Mouse (Mus musculus) CH12.LX (cell line): ENCODE results near the gene Gria4. TPM values are rescaled to one million over a fixed set of nuclear protein-coding genes. Genes with fewer than 3 reads are reported as not detected.

Experiments
- DNase-seq: peaks from one replicate; pipeline ENCODE4 v3.0.0-alpha.2; 2013; ENCODE audit errors: extremely low read depth
- H3K27ac ChIP-seq: 2 replicates; pipeline ENCODE4 v1.5.1; 2012; ENCODE audit warnings: low read depth, mild to moderate bottlenecking, control low read depth, moderate library complexity; ENCODE audit not compliant: insufficient read depth
- H3K27me3 ChIP-seq: replicated peaks from 2 replicates; pipeline ENCODE3; 2012; ENCODE audit warnings: inconsistent platforms
- H3K36me3 ChIP-seq, 2 experiments: replicated peaks in 1 of 2; 2 replicates each; pipeline versions ENCODE3 to v1.6.1; 2012; ENCODE audit warnings: inconsistent platforms in 1 of 2, low read length in 1 of 2, mild to moderate bottlenecking in 1 of 2, mixed read lengths in 1 of 2, moderate library complexity in 1 of 2; ENCODE audit not compliant: control insufficient read depth in 1 of 2, insufficient read depth in 1 of 2
- H3K4me1 ChIP-seq, 2 experiments: 2 replicates each; pipeline ENCODE4 v1.6.1; 2012; ENCODE audit warnings: inconsistent platforms in 1 of 2, moderate library complexity in 1 of 2; ENCODE audit not compliant: insufficient read depth in 2 of 2, control insufficient read depth in 1 of 2
- H3K4me2 ChIP-seq: 2 replicates; pipeline ENCODE4 v1.6.1; 2012; ENCODE audit warnings: low read depth, mild to moderate bottlenecking, control low read depth; ENCODE audit not compliant: poor library complexity, insufficient read depth, severe bottlenecking
- H3K4me3 ChIP-seq, 3 experiments: fragments of 150-350 bp in 1 of 3; sonication (generic) in 1 of 3; replicated peaks in 1 of 3; 2 replicates each; pipeline versions ENCODE3 to v1.5.1; 2011 to 2012; ENCODE audit warnings: low read depth in 2 of 3, low read length in 2 of 3, mild to moderate bottlenecking in 2 of 3, moderate library complexity in 2 of 3, control low read depth in 1 of 3, improper control_type of control experiment in 1 of 3, inconsistent platforms in 1 of 3, mixed read lengths in 1 of 3; ENCODE audit not compliant: poor library complexity in 1 of 3
- H3K79me2 ChIP-seq: replicated peaks from 2 replicates; pipeline ENCODE4 v1.6.1; 2012; ENCODE audit warnings: mild to moderate bottlenecking, moderate library complexity; ENCODE audit not compliant: control insufficient read depth, poor library complexity, insufficient read depth, severe bottlenecking; ENCODE audit errors: extremely low read depth
- H3K9ac ChIP-seq: 2 replicates; pipeline ENCODE4 v1.6.1; 2012; ENCODE audit warnings: low read depth, mild to moderate bottlenecking, control low read depth, moderate library complexity; ENCODE audit not compliant: insufficient read depth
- H3K9me3 ChIP-seq: replicated peaks from 2 replicates; pipeline ENCODE3; 2012; ENCODE audit warnings: low read length, inconsistent platforms, mixed read lengths
- CHD2 ChIP-seq: IDR thresholded peaks from 2 replicates; pipeline ENCODE4 v1.6.1; 2011; ENCODE audit warnings: low read length, improper control_type of control experiment
- CTCF ChIP-seq, 2 experiments: IDR thresholded peaks in 1 of 2; conservative IDR thresholded peaks in 1 of 2; 2 replicates each; pipeline ENCODE4 v1.5.1; 2011 to 2012; ENCODE audit warnings: low read depth in 2 of 2, low read length in 2 of 2, improper control_type of control experiment in 1 of 2, inconsistent platforms in 1 of 2, mild to moderate bottlenecking in 1 of 2, moderate library complexity in 1 of 2
- ETS1 ChIP-seq: conservative IDR thresholded peaks from 2 replicates; pipeline ENCODE4 v1.6.1; 2012; ENCODE audit warnings: low read depth, mild to moderate bottlenecking, inconsistent platforms, low read length, improper control_type of control experiment, moderate library complexity
- GABPA ChIP-seq: IDR thresholded peaks from 2 replicates; pipeline ENCODE4 v1.6.1; 2012; ENCODE audit warnings: low read depth, low read length, improper control_type of control experiment, inconsistent platforms; ENCODE audit not compliant: insufficient replicate concordance
- KAT2A ChIP-seq: IDR thresholded peaks from 2 replicates; pipeline ENCODE4 v1.6.1; 2012; ENCODE audit warnings: low read length, improper control_type of control experiment, inconsistent platforms; ENCODE audit not compliant: insufficient replicate concordance
- MAFK ChIP-seq: IDR thresholded peaks from 2 replicates; pipeline ENCODE4 v1.6.1; 2011; ENCODE audit warnings: low read length, improper control_type of control experiment; ENCODE audit not compliant: insufficient replicate concordance
- MEF2A ChIP-seq: IDR thresholded peaks from 2 replicates; pipeline ENCODE4 v1.6.1; 2014; ENCODE audit warnings: low read depth, mild to moderate bottlenecking, inconsistent platforms, low read length, improper control_type of control experiment, borderline replicate concordance
- PAX5 ChIP-seq: IDR thresholded peaks from 2 replicates; pipeline ENCODE4 v1.6.1; 2012; ENCODE audit warnings: low read length, inconsistent platforms, mixed read lengths
- POLR2A ChIP-seq: IDR thresholded peaks from 2 replicates; pipeline ENCODE4 v1.6.1; 2011; ENCODE audit warnings: low read depth, mild to moderate bottlenecking, improper control_type of control experiment, low read length
- SMC3 ChIP-seq: IDR thresholded peaks from 2 replicates; pipeline ENCODE4 v1.6.1; 2011; ENCODE audit warnings: low read depth, low read length, improper control_type of control experiment
- UBTF ChIP-seq: IDR thresholded peaks from 2 replicates; pipeline ENCODE4 v1.6.1; 2012; ENCODE audit warnings: low read depth, mild to moderate bottlenecking, inconsistent platforms, low read length, improper control_type of control experiment, moderate library complexity
- USF2 ChIP-seq: conservative IDR thresholded peaks from 2 replicates; pipeline ENCODE4 v1.6.1; 2011; ENCODE audit warnings: low read depth, low read length, improper control_type of control experiment
- ZC3H11A ChIP-seq: IDR thresholded peaks from 2 replicates; pipeline ENCODE4 v1.6.1; 2012; ENCODE audit warnings: low read depth, mild to moderate bottlenecking, inconsistent platforms, low read length, improper control_type of control experiment
- ZKSCAN1 ChIP-seq: IDR thresholded peaks from 2 replicates; pipeline ENCODE4 v1.6.1; 2012; ENCODE audit warnings: low read depth, inconsistent platforms, low read length, improper control_type of control experiment, borderline replicate concordance
- dilution Hi-C: fragments of 300-500 bp; cut with MboI; formaldehyde crosslinking; loops from 2 replicates; pipeline ENCODE4 v1.14.3; 2020; ENCODE audit warnings: low sequenced_read_pairs; ENCODE audit not compliant: extremely low pct_unique_long_range_greater_than_20kb, extremely low pct_ligation_motif_present
- in situ Hi-C: fragments of 300-500 bp; cut with MboI; formaldehyde crosslinking; loops from 3 replicates; pipeline ENCODE4 v1.14.3; 2019; ENCODE audit warnings: low sequenced_read_pairs, low pct_ligation_motif_present, low pct_unique_long_range_greater_than_20kb, mixed read lengths
- polyA plus RNA-seq: library from polyadenylated mRNA; unstranded; fragments of >175 nt; gene quantifications from 2 replicates; pipeline ENCODE4 v1.2.1, GENCODE M21; 2012; ENCODE audit warnings: low read depth; ENCODE audit not compliant: insufficient read length
- total RNA-seq, 2 experiments: library from RNA; depleted of rRNA; stranded (reverse); fragments of 300-350 nt in 1 of 2; fragments of >200 nt in 1 of 2; gene quantifications; 2 replicates each; pipeline ENCODE4 v1.2.3; 2012 to 2014

The Gria4 gene
- total and polyA plus RNA-seq, 3 experiments = not detected

DNA sequence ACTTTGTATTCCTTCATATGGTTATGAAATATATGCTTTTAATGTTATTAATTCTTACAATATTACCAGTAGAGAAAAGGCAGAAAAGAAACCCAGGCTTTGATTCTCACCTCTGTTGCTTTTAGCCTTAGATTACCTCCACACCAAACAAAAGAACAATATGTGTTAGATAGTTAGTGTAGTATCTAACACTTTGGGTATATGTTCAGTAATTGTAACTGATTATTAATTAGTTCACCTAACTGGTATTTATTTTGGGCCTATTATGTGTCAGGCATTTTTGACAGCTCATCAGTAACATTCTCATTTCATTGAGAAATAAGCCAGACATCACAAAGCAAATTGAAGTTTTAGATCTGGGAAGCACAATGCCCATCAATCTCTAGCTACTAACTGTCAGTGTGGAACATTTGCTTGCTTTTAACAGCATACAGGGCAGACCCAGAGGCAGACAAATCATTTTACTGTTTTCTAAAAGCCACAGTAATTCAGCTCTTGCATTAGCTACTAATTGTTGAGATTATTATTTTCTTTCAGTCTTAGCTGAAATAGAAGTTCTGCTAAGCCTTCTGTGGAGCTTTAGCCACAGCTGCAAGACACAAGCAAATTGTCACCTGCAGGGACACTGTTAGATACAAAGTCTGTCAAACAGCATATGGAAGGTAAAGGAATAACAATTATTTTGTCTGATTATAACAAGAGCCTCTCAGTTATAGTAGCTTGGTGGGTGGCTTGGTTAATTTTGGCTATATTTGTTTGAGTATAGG is 282.1 kb downstream of the Gria4 start:
- no peaks in the 10 kb centered on the region for H3K36me3 ChIP-seq
- no peaks in the 10 kb centered on the region for H3K9me3 ChIP-seq
- H3K79me2 ChIP-seq = no peaks in the 10 kb centered on the region
- no peaks in the 10 kb centered on the region for H3K27me3 ChIP-seq
- no peak overlapping the region for H3K9ac ChIP-seq
- H3K27ac ChIP-seq = no peak overlapping the region
- DNase-seq = no peak
- TF ChIP-seq UBTF = no peak
- TF ChIP-seq KAT2A = no peak
- TF ChIP-seq CHD2 = no peak
- TF ChIP-seq CTCF (conservative IDR thresholded peaks at IDR 0.05 in 1 of 2, IDR thresholded peaks at IDR 0.05 in 1 of 2; ENCODE audit: low read depth in 2 of 2, low read length in 2 of 2) = no peak
- TF ChIP-seq PAX5 = no peak
- no peak for TF ChIP-seq SMC3
- TF ChIP-seq ETS1 = no peak
- no peak for TF ChIP-seq ZC3H11A
- TF ChIP-seq MAFK = no peak
- TF ChIP-seq GABPA = no peak
- no peak for TF ChIP-seq USF2
- no peak for TF ChIP-seq MEF2A
- no peak overlapping the region for H3K4me3 ChIP-seq
- in situ Hi-C loops (no loop called here), dilution Hi-C loops (no loop called here)
- H3K4me2 ChIP-seq = no peak overlapping the region
- H3K4me1 ChIP-seq = no peaks in the 10 kb centered on the region

DNA sequence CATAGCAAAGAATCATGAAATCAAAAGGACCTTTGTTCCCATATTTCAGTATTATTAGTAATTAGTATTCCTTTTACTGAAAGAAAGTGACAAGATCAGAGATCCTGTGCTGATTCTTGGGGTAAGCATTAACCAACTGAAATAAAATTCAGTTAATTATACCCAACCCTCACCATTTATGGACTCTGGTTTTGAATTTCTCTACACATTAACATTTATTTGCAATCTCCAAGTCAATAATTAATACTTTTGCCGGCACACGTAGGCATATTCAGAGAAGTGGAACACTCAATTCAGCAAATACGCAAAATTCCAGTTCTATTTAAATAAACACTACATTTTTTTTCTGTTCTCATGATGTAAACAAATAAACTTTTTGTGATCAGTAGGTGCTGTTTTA is 289.9 kb downstream of the Gria4 start:
- in situ Hi-C loops (no loop called here), dilution Hi-C loops (no loop called here)
- Histone ChIP-seq H3K36me3 (no peaks in the 10 kb centered on the region), H3K79me2 (no peaks in the 10 kb centered on the region)
- TF ChIP-seq MEF2A (no peak), ZKSCAN1 (no peak), POLR2A (no peak)
- TF ChIP-seq, all 38 proteins: peak for 0
- H3K27me3 ChIP-seq = no peaks in the 10 kb centered on the region
- H3K9me3 ChIP-seq = no peaks in the 10 kb centered on the region
- H3K4me1 ChIP-seq = no peaks in the 10 kb centered on the region; a peak in 1 of 4 replicates
- DNase-seq = no peak
- H3K27ac ChIP-seq = no peak overlapping the region
- H3K4me3 ChIP-seq = no peak overlapping the region
- no peak overlapping the region for H3K4me2 ChIP-seq
- no peak overlapping the region for H3K9ac ChIP-seq
